Mouse (Mus musculus): ENCODE data around the gene Otud3. TPM values are rescaled to one million over a fixed set of nuclear protein-coding genes. Genes with fewer than 3 reads are reported as not detected.
A peak's percentile ranks its signal among the peaks of the same experiment; 100 is the strongest.

The Otud3 gene
- polyA plus RNA-seq, 1 experiment from 2014 or later: 3.1 TPM

DNA sequence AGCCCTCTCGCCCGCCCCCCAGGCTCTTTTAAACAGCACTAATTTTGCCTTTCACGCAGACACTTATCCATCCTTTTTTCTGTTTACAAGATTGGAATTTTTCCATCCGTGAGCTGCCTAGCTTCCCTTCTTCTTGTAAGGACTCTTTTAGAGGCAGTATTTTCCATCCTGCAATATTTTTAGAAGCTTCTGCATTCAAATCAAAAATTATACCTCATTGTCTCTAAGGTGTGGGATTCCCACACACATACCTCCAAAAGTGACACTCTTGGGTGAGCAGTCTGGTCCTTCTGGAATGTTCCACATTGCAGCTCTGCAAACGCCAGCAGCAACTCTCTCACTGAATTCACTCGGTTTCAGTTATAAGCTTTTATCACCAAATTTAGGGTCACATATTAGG, 60.8 kb downstream of the Otud3 start:
- Histone ChIP-seq H3K36me3 (ENCODE audit: control insufficient read depth, insufficient read depth, low read length) (no peaks in the 10 kb centered on the region), H3K27ac (ENCODE audit: low read depth, low read length) (no peak overlapping the region), H3K4me1 (replicated peaks; ENCODE audit: control insufficient read depth, insufficient read depth, low read length) (no peaks in the 10 kb centered on the region), H3K4me3 (ENCODE audit: low read depth, low read length) (no peak overlapping the region), H3K9ac (ENCODE audit: low read depth, low read length) (no peak overlapping the region), H3K4me2 (replicated peaks; ENCODE audit: low read depth, low read length) (no peak overlapping the region), H3K27me3 (ENCODE audit: control insufficient read depth, insufficient read depth, low read length) (no peaks in the 10 kb centered on the region), H3K9me3 (ENCODE audit: control insufficient read depth, low read length) (no peaks in the 10 kb centered on the region)
- no peak for DNase-seq (ENCODE audit: low spot score)
- 84% methylated on average over 6 of the region's 6 CpGs for WGBS
- no peak for ATAC-seq (ENCODE audit: low FRiP score)

DNA sequence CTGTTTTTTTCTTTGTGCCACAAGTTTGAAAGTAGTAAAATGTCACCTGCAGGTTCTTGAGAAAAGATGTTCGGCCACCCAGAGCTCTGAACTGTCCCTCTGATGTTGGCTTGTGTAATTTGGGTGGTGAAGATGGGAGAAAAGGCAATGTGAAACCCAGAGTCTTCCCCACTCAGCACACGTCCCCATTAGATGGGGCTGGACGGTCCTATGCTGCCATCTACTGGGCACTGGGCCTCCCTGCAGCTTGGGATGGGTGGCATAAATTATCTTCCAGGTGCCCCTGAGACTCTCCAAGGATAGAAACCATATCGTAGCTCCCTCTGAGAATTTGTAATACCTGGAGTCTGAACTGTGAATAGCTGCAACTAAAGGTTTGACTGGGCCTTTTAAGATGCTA, 62.3 kb downstream of the Otud3 start:
- Histone ChIP-seq H3K36me3 (ENCODE audit: control insufficient read depth, insufficient read depth, low read length) (no peaks in the 10 kb centered on the region), H3K4me1 (replicated peaks; ENCODE audit: control insufficient read depth, insufficient read depth, low read length) (no peaks in the 10 kb centered on the region), H3K9ac (ENCODE audit: low read depth, low read length) (no peak overlapping the region), H3K27ac (ENCODE audit: low read depth, low read length) (no peak overlapping the region), H3K27me3 (ENCODE audit: control insufficient read depth, insufficient read depth, low read length) (no peaks in the 10 kb centered on the region), H3K9me3 (ENCODE audit: control insufficient read depth, low read length) (no peaks in the 10 kb centered on the region), H3K4me3 (ENCODE audit: low read depth, low read length) (no peak overlapping the region), H3K4me2 (replicated peaks; ENCODE audit: low read depth, low read length) (no peak overlapping the region)
- 9% methylated on average over 4 of the region's 4 CpGs for WGBS
- ATAC-seq (ENCODE audit: low FRiP score) (no peak), DNase-seq (ENCODE audit: low spot score) (peak; percentile 88)

Other genes with a start within 250 kb of the Otud3 start
- 0.48 and 0.68 TPM in 2 replicates for gene Pla2g2c, start 189.2 kb downstream of the Otud3 start, polyA plus RNA-seq (2014; fragmentation: Nextera tagmentation; extraction: Ambion mirVana)
- 2.8 and 4.3 TPM in 2 replicates for gene Ubxn10, start 176.8 kb downstream of the Otud3 start, polyA plus RNA-seq (2014; fragmentation: Nextera tagmentation; extraction: Ambion mirVana)
- 0.12 TPM in 1 of 2 replicates, not detected in the other for gene Pla2g2f, start 156.3 kb downstream of the Otud3 start, polyA plus RNA-seq (2014; fragmentation: Nextera tagmentation; extraction: Ambion mirVana)
- 0.84 and 1.5 TPM in 2 replicates for gene Pla2g2d, start 138.2 kb downstream of the Otud3 start, polyA plus RNA-seq (2014; fragmentation: Nextera tagmentation; extraction: Ambion mirVana)
- 0.39 TPM in 1 of 2 replicates, not detected in the other for gene Pla2g5, start 50.5 kb downstream of the Otud3 start, polyA plus RNA-seq (2014; fragmentation: Nextera tagmentation; extraction: Ambion mirVana)
- not detected in 2 replicates for gene Gm13030, start 40.0 kb downstream of the Otud3 start, polyA plus RNA-seq (2014; fragmentation: Nextera tagmentation; extraction: Ambion mirVana)
- not detected in 2 replicates for gene Pla2g2e, start 36.0 kb downstream of the Otud3 start, polyA plus RNA-seq (2014; fragmentation: Nextera tagmentation; extraction: Ambion mirVana)
- not detected in 2 replicates for gene Rnf186, start 53.2 kb upstream of the Otud3 start, polyA plus RNA-seq (2014; fragmentation: Nextera tagmentation; extraction: Ambion mirVana)
- gene Tmco4, start 58.9 kb upstream of the Otud3 start, polyA plus RNA-seq (2014; fragmentation: Nextera tagmentation; extraction: Ambion mirVana): 0.61 and 1.3 TPM in 2 replicates
- gene Htr6, start 161.6 kb upstream of the Otud3 start, polyA plus RNA-seq (2014; fragmentation: Nextera tagmentation; extraction: Ambion mirVana): not detected in 2 replicates
- 17.2 and 19.6 TPM in 2 replicates for gene Nbl1, start 179.0 kb upstream of the Otud3 start, polyA plus RNA-seq (2014; fragmentation: Nextera tagmentation; extraction: Ambion mirVana)
- 399 TPM in 2 replicates for gene Minos1, start 217.2 kb upstream of the Otud3 start, polyA plus RNA-seq (2014; fragmentation: Nextera tagmentation; extraction: Ambion mirVana)

Measured in hindbrain, embryonic 11.5 days (tissue).